Mouse (Mus musculus) brain, adult 2 months (tissue): ENCODE data around the gene Dntt.

ENCODE experiments used
- DNase-seq: peaks from one replicate; pipeline ENCODE4 v3.0.0; 2011; ENCODE audit warnings: low read depth, low spot score

Gene Dntt

GRCm38 (mm10) chr19:41029219-41029618, at the start of gene Dntt:
Dntt (plus strand) TSS chr19:41029275.
- no peak for DNase-seq

GRCm38 (mm10) chr19:40980671-40981070, 48.4 kb upstream of the Dntt start:
- DNase-seq: no peak

- DNase-seq: peak; percentile 62
Observed at GRCm38 (mm10) chr19:40984536-40984935, 44.5 kb upstream of the Dntt start.

DNA sequence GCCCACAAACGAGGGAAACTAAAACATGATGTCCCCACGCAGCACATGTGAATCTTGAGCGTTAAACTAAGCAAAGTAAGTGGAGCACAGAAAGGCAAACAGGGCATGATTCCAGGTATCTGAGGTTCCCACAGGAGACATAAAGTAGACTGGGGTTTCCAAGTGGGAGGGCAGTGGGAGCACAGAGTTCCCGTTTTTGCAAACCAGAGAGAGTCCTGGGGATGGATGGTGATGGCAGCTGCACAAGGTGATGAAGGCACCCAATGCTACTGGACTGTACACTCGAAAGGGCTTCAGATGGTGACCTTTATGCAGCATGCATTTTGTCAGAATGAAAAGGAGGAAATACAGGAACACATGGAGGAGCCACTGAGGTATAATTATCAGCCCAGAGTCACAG, 40.2 kb upstream of the Dntt start:
- peak; percentile 60 for DNase-seq

DNA sequence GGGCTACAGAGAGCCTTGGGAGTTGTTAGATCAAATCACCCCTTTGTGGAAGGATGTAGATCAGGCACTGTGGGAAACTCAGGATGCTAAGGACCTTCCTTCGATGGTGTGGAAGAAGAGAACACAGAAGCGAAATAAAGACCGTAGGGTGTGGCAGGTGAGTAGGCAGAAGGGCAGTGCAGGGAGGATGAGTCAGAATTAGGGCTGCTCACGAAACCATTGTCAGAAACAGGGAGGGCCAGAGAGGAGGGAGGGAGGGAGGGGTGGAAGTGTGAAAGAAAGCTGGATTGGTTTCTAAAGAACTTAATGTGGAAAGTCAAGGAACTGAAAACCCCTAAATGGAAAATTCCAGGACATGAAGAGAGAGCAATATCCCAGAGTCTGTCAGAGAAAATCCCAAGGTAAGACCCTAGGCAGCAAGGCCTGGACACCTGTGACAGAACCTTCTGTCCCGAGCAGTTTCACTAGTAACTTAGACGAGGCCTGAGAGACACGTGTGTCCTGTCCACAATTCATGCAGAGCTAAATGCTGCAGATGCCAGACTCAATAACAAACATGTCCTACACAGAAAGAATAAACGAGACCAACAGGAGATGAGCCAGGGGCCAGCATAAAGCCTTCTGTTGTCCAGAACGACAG, 39.0 kb upstream of the Dntt start:
- no peak for DNase-seq

GRCm38 (mm10) chr19:40990781-40991343, 38.2 kb upstream of the Dntt start:
- no peak for DNase-seq

- DNase-seq: no peak
Observed at GRCm38 (mm10) chr19:40991626-40992025, 37.4 kb upstream of the Dntt start.

GRCm38 (mm10) chr19:40992096-40992495, 37.0 kb upstream of the Dntt start:
- no peak for DNase-seq

DNA sequence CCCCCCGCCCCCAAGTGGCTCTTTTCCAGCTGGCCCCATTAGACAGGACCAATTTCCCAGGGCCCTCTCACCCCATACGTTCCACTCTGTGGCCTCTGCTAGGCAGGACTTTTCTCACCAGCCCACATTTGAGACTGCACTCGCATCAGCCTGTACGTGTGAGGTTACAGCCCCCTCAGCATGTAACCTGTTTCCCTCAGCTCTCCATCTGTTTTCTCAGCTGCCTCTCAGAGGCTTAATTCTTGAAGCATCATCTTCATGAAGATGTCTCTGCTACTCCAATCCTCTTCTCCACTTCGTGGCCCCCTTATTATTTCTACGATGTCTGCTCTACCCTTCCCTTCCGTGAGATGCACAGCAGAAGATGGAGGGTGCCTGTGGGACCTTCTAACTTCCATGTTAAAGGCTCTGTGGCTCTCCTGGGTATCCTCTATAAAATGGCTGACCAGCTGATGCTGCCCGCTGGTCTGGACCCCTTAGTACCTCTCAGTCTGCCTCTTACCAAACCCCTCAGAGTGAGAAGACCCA, 36.5 kb upstream of the Dntt start:
- DNase-seq: peak; percentile 70

DNA sequence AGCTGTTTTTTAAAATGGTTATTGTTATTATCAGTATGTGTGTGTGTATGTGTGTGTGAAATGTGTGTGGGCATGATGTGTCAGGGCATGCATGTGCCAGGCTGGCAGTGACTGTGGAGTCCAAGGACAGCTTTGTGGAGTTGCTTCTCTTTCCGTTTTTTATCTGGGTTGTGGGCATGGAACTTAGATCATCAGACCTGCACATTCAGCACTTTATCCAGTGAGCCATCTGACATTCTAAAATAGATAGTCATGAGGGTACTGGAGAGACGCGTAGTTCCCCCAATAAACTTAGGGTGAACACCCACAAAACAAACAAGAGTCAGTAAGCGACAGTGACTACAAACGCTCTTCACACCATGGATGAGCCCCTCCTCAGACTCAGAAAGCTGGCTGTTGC, 35.7 kb upstream of the Dntt start:
- DNase-seq: no peak

DNA sequence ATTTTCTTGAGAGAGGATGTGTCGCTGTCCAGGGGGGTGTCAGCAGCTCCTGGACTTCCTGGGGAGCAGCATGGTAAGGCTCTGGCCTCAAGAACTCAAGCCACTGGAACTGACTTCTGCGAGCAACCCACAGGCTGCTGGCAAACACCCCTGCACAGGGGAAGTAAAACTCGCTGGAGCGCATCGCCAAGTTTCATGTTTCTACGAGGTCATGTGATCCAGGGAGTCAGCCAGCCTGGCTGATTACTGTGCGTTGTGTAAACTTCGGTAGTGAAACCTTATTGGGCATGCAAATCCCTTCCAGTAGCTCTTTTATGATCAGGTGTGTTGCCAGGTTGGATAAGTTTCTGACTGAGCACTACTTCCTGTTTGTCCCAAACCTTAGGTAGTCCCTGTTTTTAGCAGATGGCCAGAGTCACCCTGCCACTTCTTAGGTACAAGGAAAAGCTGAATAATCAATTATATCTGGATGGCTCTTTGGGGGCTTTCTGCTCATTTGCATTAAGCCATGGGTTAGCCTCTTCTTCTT, 35.0 kb upstream of the Dntt start, which contains the start of gene Blnk:
Blnk (minus strand) TSS at position 479 of the 529 bp plus-strand sequence.
- peak; percentile 79 for DNase-seq

DNA sequence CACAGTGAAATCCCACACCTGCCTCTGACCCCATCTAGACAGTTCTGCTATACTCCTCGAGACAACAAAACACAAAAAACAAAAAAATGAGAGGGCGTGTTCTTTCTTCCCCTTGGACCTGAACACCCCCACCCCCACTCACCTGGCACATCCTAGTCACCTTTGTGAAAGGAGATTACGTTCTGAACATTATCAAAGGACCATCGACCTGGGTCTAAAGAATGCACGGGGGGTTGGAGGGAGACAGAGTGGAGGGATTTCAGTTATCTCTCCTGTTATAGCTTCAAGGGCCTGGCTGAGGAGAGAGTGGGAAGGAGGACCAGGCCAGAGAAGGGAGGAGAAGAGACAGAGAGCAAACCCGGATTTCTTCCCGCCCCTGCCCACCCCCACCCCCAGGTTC, 34.2 kb upstream of the Dntt start:
- no peak for DNase-seq

DNA sequence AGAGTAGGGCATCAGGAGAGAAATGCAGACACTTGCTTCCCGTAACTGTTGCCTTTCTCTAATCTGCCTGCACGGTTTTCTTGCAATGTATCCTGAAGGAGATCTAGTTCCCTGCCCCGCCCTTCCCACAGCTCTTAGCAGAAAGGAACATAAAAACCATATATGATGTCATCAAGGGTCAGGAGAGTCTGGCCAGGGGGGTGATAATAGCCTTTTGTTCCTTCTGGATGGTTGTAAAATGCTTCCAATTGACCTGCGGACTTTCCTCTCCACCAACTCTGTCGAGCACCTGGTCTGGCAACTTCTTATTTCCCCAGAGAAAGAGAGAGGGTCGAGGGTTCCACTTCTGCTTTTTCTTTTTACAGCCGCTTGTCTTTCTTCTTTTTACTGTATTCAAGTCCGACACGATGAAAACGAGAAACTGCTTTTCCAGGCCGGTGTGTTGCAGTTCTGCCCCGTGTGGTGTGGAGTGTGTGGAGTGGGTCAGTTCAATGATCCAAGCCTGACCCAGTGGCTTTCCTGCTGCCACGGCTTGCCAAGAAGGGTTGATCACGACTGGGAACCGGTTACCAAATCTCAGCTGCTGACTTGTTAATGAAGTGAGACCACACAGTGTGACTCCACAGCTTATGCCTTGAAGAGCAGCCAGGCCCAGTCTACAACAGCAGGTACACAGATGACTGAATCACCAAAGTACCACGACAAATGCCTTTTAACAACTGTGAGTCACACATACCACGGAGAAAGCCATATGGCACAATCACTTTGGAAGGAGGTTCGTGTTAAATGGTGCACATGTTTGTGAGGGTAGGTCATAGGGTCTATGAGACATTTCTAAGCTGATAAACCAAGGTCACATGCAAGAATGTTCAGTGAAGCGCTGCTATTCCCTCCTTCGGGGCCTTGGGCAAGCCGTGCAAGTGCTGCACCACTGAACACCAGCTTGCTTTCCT, 33.4 kb upstream of the Dntt start:
- peak; percentile 86 for DNase-seq

- DNase-seq: no peak
Observed at GRCm38 (mm10) chr19:40996722-40997121, 32.4 kb upstream of the Dntt start.

DNA sequence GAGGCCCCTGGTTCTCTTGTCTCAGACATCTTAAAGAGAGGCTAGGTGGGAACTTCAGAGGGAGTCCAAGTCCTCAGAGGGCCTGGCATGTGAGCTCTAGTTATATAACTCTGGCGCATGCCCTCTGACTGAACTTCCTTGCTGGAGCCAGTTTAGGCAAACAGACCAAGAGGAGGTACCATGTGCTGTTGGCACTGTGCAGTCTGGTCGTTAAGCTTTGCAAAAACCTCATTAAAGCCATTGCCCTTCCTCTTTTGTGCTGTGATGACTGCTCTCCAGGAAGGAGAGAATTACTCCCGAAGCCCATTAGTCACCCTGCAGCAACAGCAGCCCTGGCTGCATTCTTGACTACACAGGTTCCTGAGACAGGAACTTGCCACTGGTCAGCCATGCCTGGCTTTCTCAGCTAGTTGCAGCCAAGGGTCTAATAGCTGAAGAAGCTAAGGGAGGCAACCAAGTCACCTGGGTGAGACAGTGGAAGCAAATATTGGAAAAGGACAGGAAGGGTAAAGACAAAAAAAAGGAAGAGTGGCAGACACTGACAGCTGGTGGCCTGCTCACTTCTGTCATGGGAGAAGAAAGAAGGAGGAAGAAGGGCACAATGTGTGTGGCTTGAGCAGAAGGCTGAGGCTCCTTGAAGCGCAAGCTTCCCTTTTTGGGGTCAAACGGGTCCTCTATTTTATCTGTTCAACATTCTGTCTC, 30.5 kb upstream of the Dntt start:
- no peak for DNase-seq

GRCm38 (mm10) chr19:40999569-40999968, 29.5 kb upstream of the Dntt start:
- DNase-seq: no peak

- no peak for DNase-seq
Observed at GRCm38 (mm10) chr19:41003694-41004315, 25.3 kb upstream of the Dntt start.

- no peak for DNase-seq
Observed at GRCm38 (mm10) chr19:41006621-41007020, 22.5 kb upstream of the Dntt start.

DNA sequence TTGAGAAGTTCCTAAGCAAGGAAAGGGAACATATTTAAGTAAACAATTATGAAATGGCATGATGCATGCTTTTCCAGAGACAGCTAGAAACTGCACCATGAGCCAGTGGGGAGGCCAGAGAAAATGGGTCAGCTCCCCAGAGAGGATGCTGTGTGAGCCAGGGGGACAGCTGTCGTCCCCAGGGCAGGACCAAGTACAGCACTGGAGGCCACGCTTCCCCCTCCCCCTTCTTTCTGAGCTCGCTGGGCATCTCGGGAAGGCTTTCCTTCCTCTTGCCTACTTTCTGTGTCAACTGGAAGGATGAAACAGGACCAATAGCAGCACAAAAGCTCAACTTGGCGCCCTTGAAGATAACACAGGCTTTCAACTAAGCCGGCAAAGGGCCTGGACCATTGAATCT, 21.7 kb upstream of the Dntt start:
- DNase-seq: peak; percentile 37

DNA sequence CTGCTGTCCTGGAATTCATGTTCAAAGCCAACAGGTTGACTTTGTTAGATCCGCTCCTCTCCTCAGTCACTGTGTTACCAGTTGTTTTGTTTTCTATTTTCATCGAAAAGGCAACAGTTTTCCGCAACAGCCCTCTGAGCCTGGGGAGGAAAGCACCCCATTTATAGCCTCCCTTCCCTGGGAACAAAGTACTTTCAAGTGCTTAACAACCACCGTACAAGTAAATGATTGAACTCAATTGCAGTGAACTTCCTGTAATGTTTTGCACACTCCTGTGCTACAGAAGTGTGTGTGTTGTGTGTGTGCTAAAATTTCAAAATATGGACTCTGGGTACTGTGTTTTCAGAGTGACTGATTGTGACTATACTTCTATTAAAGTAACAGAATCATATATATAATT, 21.3 kb upstream of the Dntt start:
- DNase-seq: no peak
